Mouse (Mus musculus): ENCODE results near the gene Arhgap15. TPM values are rescaled to one million over a fixed set of nuclear protein-coding genes. Genes with fewer than 3 reads are reported as not detected.

Arhgap15 gene
- total RNA-seq, 1 experiment: not detected

DNA sequence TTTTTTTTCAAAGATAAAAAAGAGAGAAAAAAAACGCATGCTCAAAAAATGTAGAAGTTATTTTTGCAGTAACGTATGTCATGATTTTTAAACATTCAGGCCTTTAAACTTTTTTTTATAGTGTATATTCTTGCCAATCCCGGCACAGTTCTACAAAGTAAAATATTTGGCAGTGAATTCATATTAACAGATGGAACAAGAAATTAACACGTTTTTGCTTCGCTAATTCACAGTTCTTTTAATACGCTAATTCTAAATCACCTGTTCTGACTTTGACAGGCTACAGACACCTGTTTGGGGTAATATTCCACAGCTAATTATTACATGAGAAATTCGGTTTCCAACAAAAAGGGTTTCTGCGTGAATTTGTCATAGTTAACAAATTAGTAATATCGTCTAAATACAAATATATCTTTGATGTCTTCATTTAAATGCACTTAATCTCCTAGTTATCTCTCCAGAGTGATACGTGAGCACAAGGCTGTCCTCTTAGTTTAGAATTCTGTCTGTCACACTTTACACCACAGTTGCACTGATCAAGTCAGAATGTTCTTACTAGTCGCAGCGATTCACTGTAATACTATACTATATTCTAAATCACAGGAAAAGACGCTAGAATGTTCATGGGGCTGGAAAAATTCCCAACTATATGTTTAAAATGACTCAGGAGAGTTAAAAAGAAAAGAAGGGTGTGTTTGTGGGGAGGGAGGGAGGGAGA, 201.3 kb downstream of the Arhgap15 start:
- TF ChIP-seq CHD2 (IDR thresholded peaks at IDR 0.05; ENCODE audit: low read depth, low read length) (no peak), ZC3H11A (IDR thresholded peaks at IDR 0.05; ENCODE audit: borderline replicate concordance, low read depth, low read length) (no peak), ZNF384 (IDR thresholded peaks at IDR 0.05; ENCODE audit: low read depth, low read length) (no peak), HCFC1 (IDR thresholded peaks at IDR 0.05; ENCODE audit: borderline replicate concordance, insufficient read depth, low read length) (no peak), MAFK (IDR thresholded peaks at IDR 0.05; ENCODE audit: insufficient read depth, low read depth, low read length) (no peak)
- DNase-seq (ENCODE audit: low read depth, low spot score): no peak
- in situ Hi-C loops (cut with MboI; ENCODE audit: low sequenced_read_pairs in 2 of 2, unreplicated experiment in 2 of 2): no loop called here
- Histone ChIP-seq H3K4me1 (ENCODE audit: control insufficient read depth in 2 of 2, insufficient read depth in 2 of 2, low read length in 2 of 2, poor library complexity in 1 of 2) (no peaks in the 10 kb centered on the region), H3K9ac (ENCODE audit: insufficient read depth, low read depth, low read length, poor library complexity, severe bottlenecking) (no peak overlapping the region), H3K27ac (ENCODE audit: insufficient read depth, low read depth, low read length, poor library complexity, severe bottlenecking) (no peak overlapping the region), H3K9me3 (ENCODE audit: control insufficient read depth, insufficient read depth, low read depth, low read length) (no peaks in the 10 kb centered on the region), H3K4me3 (ENCODE audit: insufficient read depth in 1 of 2, low read depth in 1 of 2, low read length in 2 of 2, poor library complexity in 1 of 2, severe bottlenecking in 1 of 2) (no peak overlapping the region), H3K36me3 (ENCODE audit: control insufficient read depth, insufficient read depth, low read length, poor library complexity, severe bottlenecking) (no peaks in the 10 kb centered on the region)

DNA sequence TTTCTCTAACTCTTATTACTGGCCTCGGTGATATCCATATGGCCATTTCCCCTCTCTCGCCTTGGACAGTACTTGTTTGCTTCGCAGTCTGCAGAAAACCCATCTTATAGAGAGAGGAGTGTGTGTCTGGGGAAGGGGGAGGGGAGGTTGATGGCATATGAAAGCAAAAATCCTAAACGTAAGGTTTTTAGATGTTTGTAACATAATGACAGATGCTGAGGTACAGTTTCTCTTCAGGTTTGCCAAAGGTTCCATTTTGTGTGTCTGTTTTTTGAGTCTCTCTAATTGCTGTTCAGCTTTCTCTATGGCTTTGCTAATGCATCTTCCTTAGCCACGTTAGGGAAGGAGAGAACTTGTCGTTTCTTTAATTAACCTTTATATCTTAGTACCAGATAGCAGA, 202.1 kb downstream of the Arhgap15 start:
- in situ Hi-C loops (cut with MboI; ENCODE audit: low sequenced_read_pairs in 2 of 2, unreplicated experiment in 2 of 2): no loop called here
- Histone ChIP-seq H3K4me3 (ENCODE audit: insufficient read depth in 1 of 2, low read depth in 1 of 2, low read length in 2 of 2, poor library complexity in 1 of 2, severe bottlenecking in 1 of 2) (no peak overlapping the region), H3K4me1 (ENCODE audit: control insufficient read depth in 2 of 2, insufficient read depth in 2 of 2, low read length in 2 of 2, poor library complexity in 1 of 2) (no peaks in the 10 kb centered on the region), H3K27ac (ENCODE audit: insufficient read depth, low read depth, low read length, poor library complexity, severe bottlenecking) (no peak overlapping the region), H3K9me3 (ENCODE audit: control insufficient read depth, insufficient read depth, low read depth, low read length) (no peaks in the 10 kb centered on the region), H3K36me3 (ENCODE audit: control insufficient read depth, insufficient read depth, low read length, poor library complexity, severe bottlenecking) (no peaks in the 10 kb centered on the region), H3K9ac (ENCODE audit: insufficient read depth, low read depth, low read length, poor library complexity, severe bottlenecking) (no peak overlapping the region)
- no peak for DNase-seq (ENCODE audit: low read depth, low spot score)
- TF ChIP-seq ZNF384 (IDR thresholded peaks at IDR 0.05; ENCODE audit: low read depth, low read length) (no peak), MAFK (IDR thresholded peaks at IDR 0.05; ENCODE audit: insufficient read depth, low read depth, low read length) (no peak), HCFC1 (IDR thresholded peaks at IDR 0.05; ENCODE audit: borderline replicate concordance, insufficient read depth, low read length) (no peak), ZC3H11A (IDR thresholded peaks at IDR 0.05; ENCODE audit: borderline replicate concordance, low read depth, low read length) (no peak), CHD2 (IDR thresholded peaks at IDR 0.05; ENCODE audit: low read depth, low read length) (no peak)

DNA sequence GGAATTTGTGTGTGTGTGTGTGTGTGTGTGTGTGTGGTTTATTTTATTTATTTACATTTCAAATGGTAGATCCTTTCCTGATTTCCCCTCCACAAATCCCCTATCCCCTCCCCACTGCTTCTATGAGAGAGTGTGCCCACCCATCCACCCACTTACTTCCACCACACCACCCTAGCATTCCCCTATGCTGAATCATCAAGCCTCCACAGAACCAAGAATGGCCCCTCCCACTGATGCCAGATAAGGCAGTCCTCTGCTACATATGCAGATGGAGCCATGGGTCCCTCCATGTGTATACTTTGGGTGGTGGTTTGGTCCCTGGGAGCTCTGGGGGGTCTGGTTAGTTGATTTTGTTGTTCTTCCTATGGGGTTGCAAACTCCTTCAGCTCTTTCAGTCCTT, 210.6 kb downstream of the Arhgap15 start:
- H3K36me3 ChIP-seq (ENCODE audit: control insufficient read depth, insufficient read depth, low read length, poor library complexity, severe bottlenecking): no peaks in the 10 kb centered on the region
- in situ Hi-C loops (cut with MboI; ENCODE audit: low sequenced_read_pairs in 2 of 2, unreplicated experiment in 2 of 2): no loop called here
- H3K4me1 ChIP-seq (ENCODE audit: control insufficient read depth in 2 of 2, insufficient read depth in 2 of 2, low read length in 2 of 2, poor library complexity in 1 of 2): no peaks in the 10 kb centered on the region
- H3K4me3 ChIP-seq (ENCODE audit: insufficient read depth in 1 of 2, low read depth in 1 of 2, low read length in 2 of 2, poor library complexity in 1 of 2, severe bottlenecking in 1 of 2): no peak overlapping the region
- H3K9me3 ChIP-seq (ENCODE audit: control insufficient read depth, insufficient read depth, low read depth, low read length): no peaks in the 10 kb centered on the region
- no peak overlapping the region for H3K27ac ChIP-seq (ENCODE audit: insufficient read depth, low read depth, low read length, poor library complexity, severe bottlenecking)
- no peak overlapping the region for H3K9ac ChIP-seq (ENCODE audit: insufficient read depth, low read depth, low read length, poor library complexity, severe bottlenecking)
- DNase-seq (ENCODE audit: low read depth, low spot score): no peak
- TF ChIP-seq ZC3H11A (IDR thresholded peaks at IDR 0.05; ENCODE audit: borderline replicate concordance, low read depth, low read length) (no peak), CHD2 (IDR thresholded peaks at IDR 0.05; ENCODE audit: low read depth, low read length) (no peak), HCFC1 (IDR thresholded peaks at IDR 0.05; ENCODE audit: borderline replicate concordance, insufficient read depth, low read length) (no peak), ZNF384 (IDR thresholded peaks at IDR 0.05; ENCODE audit: low read depth, low read length) (no peak), MAFK (IDR thresholded peaks at IDR 0.05; ENCODE audit: insufficient read depth, low read depth, low read length) (no peak)

DNA sequence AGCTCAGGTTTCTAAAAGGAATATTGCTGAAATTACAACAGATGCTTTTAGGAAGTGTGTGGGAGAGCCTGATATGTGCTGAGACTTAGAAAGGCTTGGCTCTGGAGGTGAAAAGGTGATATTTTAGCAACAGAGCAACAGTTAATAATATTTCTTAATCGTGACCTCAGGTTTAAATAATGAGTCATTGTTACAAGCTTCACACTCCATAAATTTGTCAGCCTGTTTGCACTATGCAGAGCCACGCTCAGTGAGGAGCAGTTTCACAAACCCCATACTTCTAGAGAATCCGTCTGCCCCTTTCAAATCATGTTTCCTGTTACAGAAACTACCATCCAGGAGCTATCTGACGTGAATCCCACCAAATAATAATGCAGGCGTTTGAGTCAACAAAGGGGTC, 213.8 kb downstream of the Arhgap15 start:
- in situ Hi-C loops (cut with MboI; ENCODE audit: low sequenced_read_pairs in 2 of 2, unreplicated experiment in 2 of 2): no loop called here
- DNase-seq (ENCODE audit: low read depth, low spot score): no peak

More for the DNA sequence above, 213.8 kb downstream of the Arhgap15 start:
- H3K4me1 ChIP-seq (ENCODE audit: control insufficient read depth in 2 of 2, insufficient read depth in 2 of 2, low read length in 2 of 2, poor library complexity in 1 of 2): no peaks in the 10 kb centered on the region
- H3K9me3 ChIP-seq (ENCODE audit: control insufficient read depth, insufficient read depth, low read depth, low read length): no peaks in the 10 kb centered on the region
- no peaks in the 10 kb centered on the region for H3K36me3 ChIP-seq (ENCODE audit: control insufficient read depth, insufficient read depth, low read length, poor library complexity, severe bottlenecking)
- H3K9ac ChIP-seq (ENCODE audit: insufficient read depth, low read depth, low read length, poor library complexity, severe bottlenecking): no peak overlapping the region
- no peak overlapping the region for H3K27ac ChIP-seq (ENCODE audit: insufficient read depth, low read depth, low read length, poor library complexity, severe bottlenecking)
- TF ChIP-seq MAFK (IDR thresholded peaks at IDR 0.05; ENCODE audit: insufficient read depth, low read depth, low read length) (no peak), CHD2 (IDR thresholded peaks at IDR 0.05; ENCODE audit: low read depth, low read length) (no peak), ZNF384 (IDR thresholded peaks at IDR 0.05; ENCODE audit: low read depth, low read length) (no peak)
- no peak overlapping the region for H3K4me3 ChIP-seq (ENCODE audit: insufficient read depth in 1 of 2, low read depth in 1 of 2, low read length in 2 of 2, poor library complexity in 1 of 2, severe bottlenecking in 1 of 2)
